Mouse (Mus musculus) T-helper 1 cell (primary cell): ENCODE data around the gene Olfr356.

Source experiments
- in situ Hi-C: fragments of 300-600 bp; cut with MboI, MseI; formaldehyde crosslinking; loops from one replicate; pipeline ENCODE4 v1.15.1; 2025; ENCODE audit warnings: high pct_unique_total_duplicates

Gene Olfr356

DNA sequence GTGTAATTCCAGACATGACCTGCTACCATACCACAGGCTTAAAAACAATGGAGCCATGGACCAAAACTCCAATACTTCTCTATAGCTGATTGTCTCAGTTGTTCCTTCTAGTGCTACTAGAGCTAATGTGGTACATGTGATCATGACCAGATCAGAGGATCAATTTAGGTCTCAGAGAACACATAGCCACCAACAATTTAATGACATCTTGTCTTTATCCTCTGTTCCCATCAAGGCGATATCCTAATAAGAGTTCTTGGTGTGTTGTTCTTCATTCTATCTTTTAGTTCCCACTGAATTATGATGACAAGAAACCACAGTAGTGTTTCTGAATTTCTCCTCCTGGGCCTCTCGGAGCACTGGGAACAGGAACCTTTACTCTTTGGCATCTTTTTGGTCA is at the start of gene Olfr356:
Gene Olfr356 (plus strand): TSS at position 301 of the 400 bp plus-strand sequence.
- in situ Hi-C loops = no loop called here

DNA sequence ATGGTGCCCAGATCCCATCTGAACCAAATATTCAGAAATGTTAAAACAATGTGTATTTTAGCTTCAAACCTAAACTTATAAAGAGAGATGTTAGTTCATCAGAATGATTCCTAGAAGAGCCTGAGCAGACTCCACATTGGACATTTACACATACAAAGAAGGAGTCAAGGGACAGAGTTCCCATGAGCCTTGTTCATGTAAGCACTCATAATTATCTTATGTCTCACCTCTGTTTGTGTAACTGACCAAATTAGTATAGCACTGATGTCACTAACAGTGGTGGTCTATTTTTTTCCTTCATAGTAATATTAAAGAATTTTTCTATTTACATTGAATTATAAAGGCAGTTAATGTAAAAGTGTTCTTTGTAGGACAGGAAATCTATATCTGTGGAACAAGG is 44.1 kb upstream of the Olfr356 start, which contains the start of gene Olfr353:
Gene Olfr353 (minus strand): TSS at position 101 of the 400 bp plus-strand sequence.
- in situ Hi-C loops = no loop called here

DNA sequence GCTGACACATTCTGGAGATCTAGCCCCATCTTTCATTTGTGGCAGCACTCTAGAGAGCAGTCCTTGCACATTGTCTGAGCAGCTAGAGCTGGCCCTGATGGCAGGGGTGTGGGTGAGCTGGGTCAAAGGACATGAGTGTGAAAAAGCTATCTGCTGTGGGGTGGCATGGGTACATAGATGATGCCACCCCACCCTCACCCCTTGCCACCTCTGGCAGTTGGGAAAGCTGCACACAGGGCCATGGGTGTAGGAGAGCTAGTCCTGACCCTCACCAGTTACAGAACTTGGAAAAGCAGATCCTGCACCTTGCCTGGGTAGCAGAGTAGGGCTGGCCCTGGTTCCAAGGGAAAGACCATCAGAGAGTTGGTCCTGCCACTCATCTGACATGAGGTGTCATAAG is 39.8 kb upstream of the Olfr356 start:
- in situ Hi-C loops = no loop called here

DNA sequence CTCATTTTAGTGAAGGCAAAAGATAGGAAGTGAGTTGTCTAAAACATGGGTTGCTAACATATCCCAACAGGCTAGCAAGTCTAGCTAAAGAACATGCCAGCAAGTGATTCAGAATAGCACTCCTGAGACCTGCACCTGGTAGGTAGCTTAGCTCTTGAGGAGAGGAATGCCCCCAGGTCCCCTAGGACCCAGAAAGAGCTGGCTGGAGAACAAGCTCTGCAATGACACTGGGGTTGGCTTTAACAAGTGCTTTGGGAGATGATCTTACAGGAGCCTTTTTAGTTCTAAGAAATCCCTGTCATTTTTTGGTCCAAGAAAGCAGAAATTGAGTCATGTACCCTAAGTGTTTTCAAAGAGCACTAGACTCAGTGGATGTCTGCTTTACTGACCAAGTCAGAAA is 31.5 kb upstream of the Olfr356 start, which contains the start of gene Olfr354:
Gene Olfr354 (plus strand): TSS at position 301 of the 400 bp plus-strand sequence.
- in situ Hi-C loops = no loop called here

DNA sequence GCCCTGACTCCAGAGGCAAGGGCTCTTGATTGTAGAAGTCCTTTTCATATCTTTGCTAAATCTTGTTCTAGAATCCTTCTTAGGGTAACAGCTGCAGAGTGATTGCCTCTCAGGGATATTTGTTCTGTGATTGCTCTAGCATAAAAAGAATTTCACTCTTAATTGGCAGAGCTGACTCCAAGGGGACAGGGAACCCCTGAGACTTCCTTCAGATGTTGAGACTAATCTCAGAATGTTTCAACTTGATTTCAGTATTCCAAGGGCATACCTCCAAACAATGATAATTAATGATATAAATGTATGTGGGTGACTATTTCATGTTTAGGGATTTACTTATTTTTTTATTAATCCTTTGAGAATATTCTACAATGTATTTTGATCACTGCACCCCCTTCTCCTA is 8.1 kb upstream of the Olfr356 start, which contains the start of gene Olfr355:
Gene Olfr355 (minus strand): TSS at position 101 of the 400 bp plus-strand sequence.
- in situ Hi-C loops = no loop called here
